In genomic region chr9:78193902-78194597, GRCm38 (mm10) we compare ENCODE assay signal across 8 mouse cellular contexts. TPM values are rescaled to one million over a fixed set of nuclear protein-coding genes. Genes with fewer than 3 reads are reported as not detected.
DNase-seq lines count a peak whose midpoint lies in the region; ATAC-seq and TF ChIP-seq lines count a peak whose summit lies in the region.

No protein-coding gene starts in this region.

- H3K36me3 ChIP-seq in G1E (replicated peaks) = no peaks in the 10 kb centered on the region
- H3K36me3 ChIP-seq in heart, postnatal 0 days (replicated peaks; ENCODE audit: control insufficient read depth, insufficient read depth, low read length) = no peaks in the 10 kb centered on the region
- H3K36me3 ChIP-seq in stomach, embryonic 14.5 days (ENCODE audit: control insufficient read depth, insufficient read depth, low read length) = no peaks in the 10 kb centered on the region

- H3K9ac ChIP-seq in heart, postnatal 0 days (replicated peaks; ENCODE audit: low read depth, low read length) = no peak overlapping the region
- H3K9ac ChIP-seq in stomach, embryonic 14.5 days (replicated peaks; ENCODE audit: low read depth, low read length) = no peak overlapping the region

- H3K9me3 ChIP-seq in G1E (replicated peaks) = no peaks in the 10 kb centered on the region
- H3K9me3 ChIP-seq in heart, postnatal 0 days (replicated peaks; ENCODE audit: control insufficient read depth, low read length) = no peaks in the 10 kb centered on the region
- no peaks in the 10 kb centered on the region for H3K9me3 ChIP-seq in stomach, embryonic 14.5 days (ENCODE audit: control insufficient read depth, low read depth, low read length)

- peaks cover 6% of the 10 kb centered on the region; the same call in 1 of the 2 replicates for H3K27me3 ChIP-seq in G1E (ENCODE audit: insufficient read depth, low read length)
- no peaks in the 10 kb centered on the region for H3K27me3 ChIP-seq in heart, postnatal 0 days (ENCODE audit: control insufficient read depth, insufficient read depth, low read length)
- H3K27me3 ChIP-seq in stomach, embryonic 14.5 days (ENCODE audit: control insufficient read depth, insufficient read depth, low read length) = no peaks in the 10 kb centered on the region

- TF ChIP-seq EP300 in heart, postnatal 0 days (IDR thresholded peaks at IDR 0.05; ENCODE audit: low read depth) = no peak

- H3K27ac ChIP-seq in heart, postnatal 0 days (ENCODE audit: low read depth) = no peak overlapping the region
- no peak overlapping the region for H3K27ac ChIP-seq in stomach, embryonic 14.5 days (ENCODE audit: low read length)

- WGBS in heart, postnatal 0 days = 44% methylated on average over 9 of the region's 9 CpGs
- WGBS in stomach, embryonic 14.5 days = 42% methylated on average over 9 of the region's 9 CpGs

- peak; percentile 38 for ATAC-seq in G1E (ENCODE audit: extremely low read depth, insufficient number of reproducible peaks, low FRiP score, poor library complexity, severe bottlenecking)
- ATAC-seq in heart, postnatal 0 days (ENCODE audit: insufficient read depth, low read depth) = peak; percentile 22; the same call in 1 of the 2 replicates
- peak; percentile 82 for ATAC-seq in megakaryocyte progenitor cell, adult 5-6 weeks (replicated peaks; ENCODE audit: poor library complexity)
- ATAC-seq in stomach, embryonic 14.5 days (ENCODE audit: insufficient number of reproducible peaks, insufficient read depth, low FRiP score, low read depth) = no peak; the same call in 1 of the 2 replicates

- TF ChIP-seq CTCF in G1E (IDR thresholded peaks at IDR 0.05; ENCODE audit: low read depth, low read length) = peak; percentile 62
- TF ChIP-seq CTCF in heart, postnatal 0 days (IDR thresholded peaks at IDR 0.05; ENCODE audit: low read depth) = peak; percentile 94

- no peak overlapping the region for H3K4me2 ChIP-seq in heart, postnatal 0 days (ENCODE audit: low read depth, low read length)
- peak overlapping the region; percentile 62 for H3K4me2 ChIP-seq in stomach, embryonic 14.5 days (replicated peaks; ENCODE audit: low read depth, low read length)

- DNase-seq in frontal cortex, postnatal 36 days (ENCODE audit: low spot score in 2 of 2) = peak; percentile 4 to 62
- no peak for DNase-seq in frontal cortex, postnatal 10 days (ENCODE audit: low spot score in 2 of 2)
- DNase-seq in G1E (ENCODE audit: low spot score) = no peak
- DNase-seq in embryo, embryonic 11 days = peak; percentile 85
- DNase-seq in heart, postnatal 0 days (ENCODE audit: low spot score) = peak; percentile 89
- DNase-seq in kidney, postnatal 4 days = peak; percentile 58 to 74

- H3K4me1 ChIP-seq in G1E (ENCODE audit: insufficient read depth, low read depth, low read length) = peaks cover 21% of the 10 kb centered on the region
- H3K4me1 ChIP-seq in heart, postnatal 0 days (ENCODE audit: control insufficient read depth, insufficient read depth) = 0 out of 2 replicates have a peak, but pooled peaks cover 11% of the 10 kb centered on the region
- H3K4me1 ChIP-seq in stomach, embryonic 14.5 days (ENCODE audit: control insufficient read depth, insufficient read depth, low read length) = peaks cover 4% of the 10 kb centered on the region; the same call in 1 of the 2 replicates

- no peak overlapping the region for H3K4me3 ChIP-seq in G1E (ENCODE audit: low read depth, low read length)
- no peak overlapping the region for H3K4me3 ChIP-seq in heart, postnatal 0 days (ENCODE audit: low read depth, low read length)
- peak overlapping the region; percentile 36; the same call in 1 of the 2 replicates for H3K4me3 ChIP-seq in stomach, embryonic 14.5 days (ENCODE audit: low read depth, low read length)

RNA-seq across cellular contexts. Expression of gene Gsta4, which starts 11.5 kb away (rescaled TPM):
- 3.6 and 6.8 TPM in 2 replicates for total RNA-seq in G1E (2014; fragmentation: Nextera tagmentation)
- total RNA-seq in G1E (2017) = 3.2 and 4.5 TPM in 2 replicates
- 1.3 and 1.4 TPM in 2 replicates for polyA plus RNA-seq in G1E (2012)
- total RNA-seq in heart, postnatal 0 days (2014; rRNA removed; ENCODE audit: low replicate concordance) = 59.8 and 81.1 TPM in 2 replicates
- 124 and 134 TPM in 2 replicates for polyA plus RNA-seq in heart, postnatal 0 days (2015; fragmentation: Nextera tagmentation; extraction: Ambion mirVana)
- 1.5 and 2.9 TPM in 2 replicates for total RNA-seq in megakaryocyte progenitor cell, adult 5-6 weeks (2015)
- total RNA-seq in megakaryocyte progenitor cell, adult 5-6 weeks (2017) = 2.6 and 4.9 TPM in 2 replicates
- polyA plus RNA-seq in stomach, embryonic 14.5 days (2014; fragmentation: Nextera tagmentation; extraction: Ambion mirVana) = 478 and 492 TPM in 2 replicates

RNA-seq across cellular contexts. Expression of gene Gsta1, which starts 36.4 kb away (rescaled TPM):
- total RNA-seq in G1E (2014; fragmentation: Nextera tagmentation) (not detected in 2 replicates), G1E (2017) (not detected in 2 replicates)
- not detected in 2 replicates for polyA plus RNA-seq in G1E (2012)
- total RNA-seq in heart, postnatal 0 days (2014; rRNA removed; ENCODE audit: low replicate concordance) = not detected in 2 replicates
- polyA plus RNA-seq in heart, postnatal 0 days (2015; fragmentation: Nextera tagmentation; extraction: Ambion mirVana) = 0.45 TPM in 1 of 2 replicates, not detected in the other
- total RNA-seq in megakaryocyte progenitor cell, adult 5-6 weeks (2015) = not detected in 2 replicates
- total RNA-seq in megakaryocyte progenitor cell, adult 5-6 weeks (2017) = not detected in 2 replicates
- 9.6 and 9.7 TPM in 2 replicates for polyA plus RNA-seq in stomach, embryonic 14.5 days (2014; fragmentation: Nextera tagmentation; extraction: Ambion mirVana)

Comparison
In these comparisons a context has a peak if more than half of its experiments do, and no peak if none do; other contexts are left out.
1. DNase-seq: peak in frontal cortex, postnatal 36 days (2 of 2), embryo, embryonic 11 days (single experiment), heart, postnatal 0 days (single experiment) and kidney, postnatal 4 days (2 of 2); none in frontal cortex, postnatal 10 days (0 of 2) and G1E (single experiment).